Mouse (Mus musculus): ENCODE data around the gene Eprs.

The Eprs gene

DNA sequence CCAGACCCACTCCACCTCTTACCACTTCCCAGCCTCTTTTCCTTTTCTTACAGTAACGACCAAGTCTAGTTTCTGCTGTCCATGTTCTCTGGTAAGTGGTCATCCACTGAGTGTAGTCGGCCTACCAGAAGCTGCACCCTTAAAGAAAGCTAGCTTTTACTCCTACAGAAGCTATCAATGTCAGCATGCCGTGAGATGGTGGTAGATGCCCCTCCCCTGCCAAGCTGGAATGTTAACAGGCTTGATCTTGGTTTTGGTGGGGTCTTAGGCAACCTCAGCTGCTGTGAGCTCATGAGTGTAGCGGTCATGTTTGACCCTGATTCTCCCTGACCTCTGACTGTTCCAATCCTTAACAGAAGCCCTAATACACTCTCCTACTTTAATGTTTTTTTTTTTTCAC lies 4.6 kb upstream of the Eprs start:
- DNase-seq (ENCODE audit: low spot score) = no peak

DNA sequence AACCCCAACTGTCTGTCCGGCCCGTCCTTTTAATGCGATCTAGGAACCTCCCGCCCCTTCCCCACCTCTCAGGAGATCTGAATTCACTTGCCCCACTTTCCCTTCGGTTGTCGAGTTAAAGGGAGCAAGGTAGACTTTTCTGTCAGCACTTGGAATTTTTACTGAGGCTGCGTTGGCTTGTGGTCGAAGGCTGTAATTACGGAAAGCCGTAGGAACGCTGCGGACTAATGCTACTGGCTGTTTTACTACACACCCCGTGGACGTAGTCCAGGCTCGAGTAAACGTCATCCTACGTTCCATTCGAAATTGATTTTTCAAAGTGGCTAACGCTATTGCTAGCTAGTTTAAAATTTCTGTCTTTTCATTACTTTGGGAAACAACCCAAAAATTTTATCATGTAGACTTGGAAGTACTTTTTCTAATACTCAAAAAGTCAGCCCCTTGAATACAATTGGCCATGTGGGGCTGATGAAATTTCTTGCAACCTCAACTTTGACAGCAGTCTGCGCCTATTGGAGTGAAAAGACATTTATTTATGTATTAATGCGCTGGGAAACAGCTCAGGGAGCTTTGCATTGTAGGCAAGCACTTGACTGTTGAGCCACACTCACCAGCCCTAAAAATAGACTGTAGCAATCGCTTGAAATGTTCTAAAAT lies 810 bp downstream of the Eprs start:
- peak; percentile 52 for DNase-seq (ENCODE audit: low spot score)

DNA sequence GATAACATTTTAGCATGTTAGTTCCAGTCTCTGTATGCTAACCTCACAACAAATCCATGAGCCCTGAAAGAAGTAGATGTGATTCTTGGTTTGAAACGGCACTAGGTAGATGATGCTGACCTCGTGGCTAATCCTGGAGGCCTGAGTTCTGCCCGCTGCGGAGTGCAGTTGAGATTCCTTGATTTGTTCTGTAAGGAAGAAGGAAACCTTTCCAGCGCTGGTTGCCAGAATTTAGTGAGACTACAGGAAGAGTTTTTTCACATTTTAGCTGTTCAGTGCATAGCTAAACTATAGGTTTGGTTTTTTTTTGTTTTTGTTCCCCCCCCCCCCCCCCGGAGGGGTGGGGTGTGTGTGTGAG lies 1.3 kb downstream of the Eprs start:
- no peak for DNase-seq (ENCODE audit: low spot score)

DNA sequence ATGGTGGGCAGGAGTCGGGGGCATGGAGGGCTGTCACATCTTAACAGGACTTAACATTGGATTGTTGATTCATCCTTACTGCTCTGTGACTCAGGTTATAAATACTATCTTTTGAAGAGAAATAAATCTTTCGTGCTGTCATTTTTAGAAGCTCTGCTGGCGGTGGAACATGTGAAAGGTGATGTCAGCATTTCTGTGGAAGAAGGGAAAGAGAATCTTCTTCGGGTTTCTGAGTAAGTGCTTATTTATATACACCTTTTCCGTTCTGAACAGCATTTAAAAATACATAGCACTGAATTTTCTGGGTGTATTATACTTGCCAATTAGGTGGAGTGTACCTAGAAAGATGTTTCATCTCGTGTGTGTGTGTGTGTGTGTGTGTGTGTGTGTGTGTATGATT lies 4.5 kb downstream of the Eprs start:
- no peak for DNase-seq (ENCODE audit: low spot score)

DNA sequence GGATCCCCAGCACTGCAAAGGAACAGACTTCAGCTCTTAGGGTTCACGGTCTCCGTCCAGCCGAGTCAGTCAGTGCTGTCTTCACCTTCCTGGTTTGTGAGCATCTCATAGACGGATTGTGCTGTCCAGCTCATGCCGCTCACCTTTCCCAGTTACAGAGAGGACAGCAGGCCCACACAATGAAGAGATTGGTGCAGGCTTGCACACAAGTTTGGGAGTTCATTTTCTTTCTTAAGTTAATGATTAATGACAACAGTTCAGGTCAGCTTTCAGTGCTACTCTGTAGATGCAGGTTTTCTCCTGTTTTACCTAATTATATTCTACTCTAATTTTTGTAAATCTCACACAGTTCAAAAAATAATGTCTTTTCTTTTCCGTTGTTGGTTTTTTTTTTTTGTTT lies 7.1 kb downstream of the Eprs start:
- no peak for DNase-seq (ENCODE audit: low spot score)

DNA sequence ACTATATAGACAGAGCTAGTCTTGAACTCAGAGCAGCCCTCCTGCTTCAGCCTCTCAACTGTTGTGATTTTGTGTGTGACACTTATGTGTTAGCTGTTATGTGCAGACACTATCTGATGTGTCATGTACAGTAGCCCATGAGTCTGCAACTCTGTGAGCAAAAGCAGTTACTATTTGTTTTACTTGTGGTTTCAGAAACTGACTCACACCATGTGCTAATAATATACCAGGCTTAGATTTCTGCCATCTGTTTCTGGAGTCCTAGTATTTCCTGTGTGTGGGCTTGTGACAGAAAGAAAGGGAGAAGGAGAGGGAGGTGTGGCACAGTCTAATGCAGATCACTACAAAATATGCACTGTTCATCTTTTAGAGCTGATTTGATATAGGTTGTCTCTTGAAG lies 13.5 kb downstream of the Eprs start:
- peak; percentile 31 for DNase-seq (ENCODE audit: low spot score)

DNA sequence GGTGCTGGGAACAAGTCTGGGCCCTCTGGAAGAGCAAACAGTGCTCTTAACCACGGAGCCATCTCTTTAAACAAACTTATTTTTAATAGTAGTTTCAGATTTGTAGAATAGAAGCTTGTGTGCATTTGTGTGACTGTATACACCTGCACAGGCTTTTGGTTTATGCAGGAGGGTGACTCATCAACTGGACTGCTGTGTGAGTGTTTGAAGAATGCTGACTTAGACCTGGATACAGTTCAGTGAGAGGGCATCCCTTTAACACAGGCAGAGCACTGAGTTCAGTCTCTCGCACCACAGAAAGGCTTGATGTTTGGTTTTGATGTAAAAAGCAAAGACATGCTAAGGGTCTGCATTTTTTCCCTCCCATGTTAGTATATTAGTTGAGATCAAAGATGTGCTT lies 14.6 kb downstream of the Eprs start:
- no peak for DNase-seq (ENCODE audit: low spot score)

DNA sequence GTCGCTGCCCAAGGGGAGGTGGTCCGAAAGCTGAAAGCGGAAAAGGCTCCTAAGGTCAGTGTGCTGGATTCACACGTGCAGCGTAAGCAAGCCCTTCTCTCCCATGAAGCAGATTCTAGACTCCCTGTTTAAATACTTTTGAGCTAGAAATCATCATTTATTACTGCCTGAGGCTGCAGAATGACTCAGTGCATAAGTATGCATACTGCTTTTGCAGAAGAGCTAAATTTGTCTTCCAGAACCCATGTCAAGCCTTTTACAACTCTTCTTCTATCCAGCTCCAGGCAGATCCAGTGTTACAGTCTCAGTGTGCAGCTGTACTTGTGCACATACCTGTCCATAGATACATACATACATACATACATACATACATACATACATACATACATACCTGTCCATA lies 38.8 kb downstream of the Eprs start:
- no peak for DNase-seq (ENCODE audit: low spot score)

DNA sequence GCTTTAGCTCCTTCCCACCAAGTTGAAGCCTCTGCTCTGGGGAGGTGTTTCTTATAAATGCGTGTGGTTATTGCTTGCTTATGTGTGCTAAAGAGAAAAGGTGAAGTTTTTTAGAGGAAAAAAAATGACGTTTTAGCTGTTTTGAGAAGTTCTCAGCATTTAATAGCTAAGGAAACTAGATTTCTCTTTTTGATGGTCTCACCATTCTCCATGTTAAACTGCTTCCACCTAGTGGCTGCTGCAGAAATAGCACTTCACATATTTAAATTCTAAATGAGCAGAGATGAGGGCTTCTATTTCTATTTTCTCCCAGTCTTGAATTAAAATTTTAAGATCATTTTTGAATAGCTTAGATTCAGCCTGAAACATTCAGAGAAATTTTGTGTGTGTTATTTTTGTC lies 41.2 kb downstream of the Eprs start:
- peak; percentile 32 for DNase-seq (ENCODE audit: low spot score)

DNA sequence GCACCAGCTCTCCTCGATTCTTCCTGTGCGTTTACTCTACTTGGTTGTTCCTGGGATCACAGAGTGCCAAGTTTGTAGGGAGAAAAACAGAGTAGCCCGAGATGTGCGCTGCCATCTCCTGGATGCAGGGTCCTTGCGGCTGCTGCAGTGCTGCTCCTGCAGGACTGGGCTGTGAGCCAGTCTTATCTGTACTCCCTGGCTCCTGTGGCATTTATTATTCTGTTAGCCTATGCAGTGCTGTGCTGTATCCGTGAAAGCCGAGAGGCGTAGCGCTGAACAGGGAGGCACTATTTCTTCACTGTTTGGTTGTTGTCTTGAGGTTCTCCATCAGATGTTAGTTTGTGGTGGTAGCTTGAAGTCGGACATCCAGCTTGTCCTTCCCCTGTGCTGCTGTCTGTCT lies 43.1 kb downstream of the Eprs start:
- no peak for DNase-seq (ENCODE audit: low spot score)

DNA sequence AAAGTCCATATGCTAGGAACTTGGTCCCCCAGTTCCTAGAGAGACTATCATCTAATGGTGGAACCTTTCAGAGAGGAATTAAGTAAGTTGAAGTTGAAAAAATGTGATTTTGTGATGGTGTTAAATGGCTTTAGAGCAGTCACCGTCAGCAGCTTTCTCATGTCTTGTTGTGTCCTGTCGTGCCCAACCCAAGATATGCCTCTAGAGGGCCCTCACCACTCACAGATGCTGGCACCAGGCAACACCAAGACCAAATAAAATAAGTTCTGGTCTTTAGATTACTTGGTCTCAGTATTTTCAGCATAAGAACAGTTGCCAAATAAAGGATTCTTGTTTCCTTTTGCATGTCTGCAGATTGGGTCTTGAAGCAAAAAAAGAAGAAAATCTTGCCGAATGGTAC lies 47.0 kb downstream of the Eprs start:
- DNase-seq (ENCODE audit: low spot score) = no peak

DNA sequence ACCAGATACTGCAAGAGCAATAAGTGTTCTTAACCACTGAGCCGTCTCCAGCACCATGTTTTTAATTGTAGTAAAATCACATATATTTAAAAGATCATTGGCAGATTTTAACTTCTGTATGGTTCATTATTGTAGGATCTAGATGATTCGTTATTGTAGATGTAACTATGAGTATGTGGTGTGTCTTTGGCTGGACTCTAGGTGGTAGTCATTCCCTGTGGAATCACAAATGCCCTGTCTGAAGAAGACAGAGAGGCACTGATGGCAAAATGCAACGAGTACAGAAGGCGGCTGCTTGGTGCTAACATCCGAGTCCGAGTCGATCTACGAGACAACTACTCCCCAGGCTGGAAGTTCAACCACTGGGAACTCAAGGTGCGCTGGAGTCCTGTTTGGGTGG lies 55.2 kb downstream of the Eprs start:
- no peak for DNase-seq (ENCODE audit: low spot score)

DNA sequence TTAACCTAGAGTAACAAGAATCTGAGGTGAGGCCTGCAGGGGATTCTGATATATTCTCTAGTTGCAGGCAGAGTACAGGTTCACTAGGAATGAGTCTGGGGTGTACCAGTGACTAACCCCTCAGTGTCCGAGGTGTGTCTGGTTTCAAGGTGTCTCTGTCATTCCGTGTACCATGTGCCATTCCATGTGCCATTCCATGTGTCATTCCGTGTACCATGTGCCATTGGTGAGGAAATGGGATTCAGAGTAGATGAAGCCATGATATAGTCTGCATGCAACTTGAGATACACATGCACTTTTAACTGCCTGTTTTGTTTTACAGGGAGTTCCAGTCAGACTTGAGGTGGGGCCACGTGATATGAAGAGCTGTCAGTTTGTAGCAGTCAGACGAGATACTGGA lies 57.0 kb downstream of the Eprs start:
- no peak for DNase-seq (ENCODE audit: low spot score)

DNA sequence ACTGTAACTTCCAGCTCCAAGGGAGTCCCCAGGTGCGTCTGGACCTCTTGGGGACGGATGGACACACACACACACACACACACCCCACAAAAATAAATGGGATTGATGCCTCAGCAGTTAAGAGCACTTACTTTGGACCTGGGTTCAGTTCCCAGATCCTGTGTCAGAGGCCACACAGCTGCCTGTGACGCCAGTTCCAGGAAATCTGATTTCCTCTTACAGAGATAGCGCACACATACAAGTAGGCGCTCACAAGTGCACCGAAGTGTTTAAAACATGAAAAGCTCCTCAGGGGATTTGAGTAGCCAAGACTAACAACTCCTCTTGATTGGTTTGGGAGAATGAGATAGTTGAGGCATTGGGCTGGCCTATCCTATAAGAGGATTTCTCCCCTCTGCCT lies 57.9 kb downstream of the Eprs start:
- no peak for DNase-seq (ENCODE audit: low spot score)

DNA sequence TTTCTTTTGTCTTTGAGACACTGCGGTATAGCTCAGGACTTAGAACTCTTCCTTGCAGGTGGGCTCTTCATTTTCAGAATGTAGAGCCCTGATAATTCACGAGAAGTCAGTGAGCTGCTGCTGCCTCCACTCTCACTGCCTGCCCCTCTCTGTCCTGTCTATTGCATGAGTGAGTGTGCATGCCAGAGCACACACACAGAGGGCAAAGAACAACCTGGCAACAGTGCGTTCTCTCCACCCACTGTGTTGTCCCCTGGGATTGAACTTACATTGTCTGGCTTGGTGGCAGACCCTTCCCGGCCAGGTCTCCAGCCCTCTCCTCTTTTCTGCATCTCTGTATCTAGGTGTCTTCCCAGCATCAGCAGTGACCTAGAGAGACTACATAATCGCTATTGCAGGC lies 63.7 kb downstream of the Eprs start:
- no peak for DNase-seq (ENCODE audit: low spot score)

DNA sequence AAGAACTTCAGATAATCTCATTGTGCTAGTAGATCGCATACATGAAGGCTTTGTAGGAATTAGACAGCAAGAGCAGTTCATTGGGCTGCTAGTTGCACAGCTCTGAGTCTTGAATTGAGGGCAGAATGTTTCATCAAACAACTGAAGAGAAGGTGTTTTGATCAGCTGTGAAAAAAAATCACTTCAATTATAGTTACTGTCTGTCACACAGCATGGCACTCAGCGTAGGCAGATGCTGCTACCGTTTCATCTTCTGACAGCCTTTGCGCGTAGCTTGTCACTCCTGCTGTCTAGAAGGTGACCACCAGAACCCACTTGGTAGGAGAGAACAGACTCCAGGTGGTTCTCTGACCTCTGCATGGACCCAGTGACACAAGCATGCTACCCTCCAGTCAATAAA lies 67.6 kb downstream of the Eprs start:
- no peak for DNase-seq (ENCODE audit: low spot score)

DNA sequence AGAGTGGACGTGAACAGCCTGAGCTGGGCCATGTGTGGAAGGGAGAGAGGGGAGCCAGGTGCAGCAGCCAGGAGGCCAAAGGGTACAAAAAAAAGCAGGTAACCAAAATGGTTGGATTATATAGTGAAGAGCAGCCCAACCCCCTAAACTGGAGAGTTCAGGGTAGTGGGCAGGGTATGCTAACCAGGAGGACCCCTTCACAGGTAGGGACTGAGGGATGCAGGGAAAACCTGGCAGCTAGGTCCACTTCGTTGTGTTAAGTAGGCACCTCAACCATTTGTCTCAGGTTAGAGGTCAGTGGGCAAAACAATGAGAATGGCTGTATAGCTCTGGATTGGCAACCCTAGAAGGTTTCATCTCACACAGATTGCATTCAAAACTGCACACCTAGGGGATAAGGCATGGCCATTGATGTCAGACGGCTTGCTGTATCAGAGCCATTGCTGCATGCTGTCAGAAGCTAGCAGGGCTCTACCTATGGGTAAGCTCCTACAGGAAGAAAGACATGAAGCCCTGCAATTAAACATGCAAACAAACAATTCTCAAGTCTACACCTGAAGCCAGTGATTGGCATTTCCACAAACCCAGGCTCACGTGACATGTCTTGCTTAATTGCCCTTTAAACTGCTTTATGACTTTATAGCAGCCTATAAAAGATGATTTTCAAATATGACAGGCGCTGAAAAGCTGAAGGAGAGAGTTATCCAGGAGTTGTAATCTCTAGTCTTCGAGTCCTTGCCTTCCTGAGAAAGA lies 68.6 kb downstream of the Eprs start:
- DNase-seq (ENCODE audit: low spot score) = no peak

DNA sequence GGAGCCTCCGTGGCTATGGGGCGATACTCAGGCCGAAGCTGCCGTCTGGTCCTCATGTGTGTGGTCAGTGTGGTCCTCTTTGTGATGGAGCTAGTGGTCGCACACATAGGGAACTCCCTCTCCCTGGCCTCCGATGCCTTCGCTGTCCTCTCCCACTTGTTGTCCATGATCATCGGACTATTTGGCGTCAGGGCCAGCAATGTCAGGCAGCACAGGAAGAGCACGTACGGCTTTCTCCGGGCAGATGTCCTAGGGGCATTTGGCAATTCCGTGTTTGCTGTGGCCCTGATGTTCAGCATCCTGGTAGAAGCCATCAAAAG lies 69.1 kb downstream of the Eprs start:
- no peak for DNase-seq (ENCODE audit: low spot score)

DNA sequence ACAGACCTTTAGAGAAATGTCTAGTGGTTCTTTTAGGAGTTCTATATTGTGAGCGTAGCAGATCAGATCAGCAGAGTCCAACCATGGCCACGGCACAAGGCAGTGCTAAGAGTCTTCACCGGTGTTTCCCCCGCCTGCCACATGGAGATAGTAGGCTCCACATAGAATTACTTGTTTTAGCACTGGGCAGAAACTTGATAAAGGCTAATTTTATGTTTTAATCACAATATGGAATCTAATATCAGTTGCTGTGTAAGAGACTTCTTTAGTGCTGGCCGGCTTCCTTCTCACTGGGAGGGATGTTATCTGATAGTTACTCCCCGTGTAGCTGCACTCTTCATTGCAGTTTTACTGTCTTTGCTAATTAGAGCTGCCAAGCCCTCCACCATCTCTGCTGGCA lies 70.3 kb downstream of the Eprs start:
- no peak for DNase-seq (ENCODE audit: low spot score)

DNA sequence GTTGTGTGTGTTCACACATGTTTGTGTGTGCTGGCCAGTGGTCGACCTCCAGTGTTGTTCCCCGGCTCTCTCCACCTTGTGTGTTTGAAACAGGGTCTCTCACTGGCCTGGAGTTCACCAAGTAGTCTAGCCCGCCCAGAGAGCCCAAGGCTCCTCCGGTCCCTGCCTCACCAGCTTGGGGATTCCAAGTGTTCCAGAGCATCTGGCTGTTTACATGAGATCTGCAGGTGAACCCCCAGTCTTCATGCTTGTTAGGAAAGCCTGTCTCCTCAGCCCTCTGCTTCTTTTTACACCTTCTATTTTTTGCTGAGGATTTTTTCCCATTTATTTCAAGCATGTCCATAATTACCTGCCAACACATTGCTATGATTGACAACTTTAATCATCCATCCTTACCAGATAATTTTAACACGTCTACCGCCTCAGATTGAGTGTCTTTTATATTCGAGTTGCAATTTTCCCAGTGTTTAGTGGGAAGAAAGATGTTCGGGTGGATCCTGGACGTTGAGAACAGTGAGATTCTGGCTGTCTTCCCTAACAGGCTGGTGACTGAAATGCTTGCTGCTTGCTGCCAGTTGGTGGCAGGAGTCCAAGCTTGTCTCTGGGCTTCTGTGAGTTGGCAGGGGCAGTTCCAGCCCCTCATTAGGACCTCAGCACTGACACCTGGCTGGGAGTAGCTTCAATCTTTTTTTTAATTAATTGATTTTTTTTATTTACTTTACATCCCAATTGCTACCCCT lies 76.2 kb downstream of the Eprs start:
- peak; percentile 61 for DNase-seq (ENCODE audit: low spot score)

DNA sequence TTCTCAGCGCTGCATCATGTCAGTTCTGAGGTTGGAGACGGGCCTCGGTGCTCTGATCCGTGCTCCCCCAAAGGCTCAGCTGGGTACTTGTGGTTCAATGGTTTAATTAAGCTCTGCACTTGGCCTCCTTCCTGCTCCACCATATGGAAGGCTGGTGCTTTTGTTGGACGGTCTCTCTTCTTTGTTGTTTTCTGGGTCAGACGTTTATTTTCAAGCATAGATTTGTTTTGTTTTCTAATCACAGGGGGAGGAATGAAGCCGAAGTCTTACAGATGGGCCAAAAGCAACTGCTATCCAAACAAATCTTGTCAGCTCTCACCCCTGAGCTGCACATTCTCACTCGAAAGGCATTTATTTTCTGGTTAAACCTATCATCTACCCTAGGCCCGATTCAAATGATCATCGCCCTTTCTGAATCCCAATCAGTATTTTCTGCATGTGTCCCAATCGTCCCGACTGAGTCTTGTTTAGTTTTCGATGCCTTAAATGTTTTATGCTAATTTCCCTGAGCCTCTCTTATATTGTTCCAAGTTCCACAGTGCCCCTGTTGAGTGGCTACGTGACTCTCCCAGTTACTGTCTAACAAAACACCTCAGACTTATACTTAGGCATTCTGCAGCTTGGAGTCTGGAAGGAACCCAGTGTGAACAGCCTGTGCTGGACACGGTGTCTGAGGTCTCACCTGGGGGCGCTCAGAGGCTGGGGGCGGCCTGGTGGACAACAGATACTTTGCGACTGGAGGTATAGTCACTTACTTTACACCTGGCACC lies 79.0 kb downstream of the Eprs start:
- peak; percentile 14 for DNase-seq (ENCODE audit: low spot score)

DNA sequence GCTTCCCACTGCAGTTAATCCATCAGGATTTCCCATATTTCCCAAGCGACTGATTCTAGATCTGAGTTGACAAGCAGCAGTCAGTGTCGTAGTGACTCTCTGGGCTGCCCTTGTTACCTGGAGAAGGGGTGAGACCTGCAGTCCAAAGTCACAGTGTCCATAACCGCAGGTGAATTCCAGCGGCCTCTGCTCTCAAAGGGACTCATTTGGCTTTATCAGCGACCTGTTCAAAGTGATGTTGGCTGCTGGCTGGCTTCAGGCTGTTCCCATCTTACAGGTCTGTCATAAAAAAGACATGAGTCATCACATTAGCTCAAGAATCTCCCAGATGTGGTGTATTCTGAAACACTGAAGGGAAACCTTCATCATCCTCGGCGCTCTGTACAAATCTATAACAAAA lies 86.1 kb downstream of the Eprs start:
- DNase-seq (ENCODE audit: low spot score) = no peak

DNA sequence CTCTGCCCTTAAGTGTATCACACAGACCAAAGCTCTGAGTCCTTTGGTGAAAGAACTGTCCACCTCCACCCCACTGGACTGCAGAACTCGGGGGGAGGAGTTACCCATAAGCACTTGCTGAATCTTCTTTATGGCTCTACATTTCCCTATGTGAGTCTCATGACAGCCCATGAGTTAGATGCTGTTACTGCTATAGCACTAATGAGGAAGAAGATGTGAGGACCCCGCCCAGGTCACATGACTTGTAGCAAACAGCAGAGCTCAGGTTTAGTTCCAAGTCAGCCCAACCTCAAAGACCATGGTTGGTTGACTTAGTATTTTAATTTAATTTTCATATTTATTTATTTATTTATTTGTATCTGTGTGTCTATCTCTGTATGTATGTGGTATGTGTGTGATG lies 86.9 kb downstream of the Eprs start:
- no peak for DNase-seq (ENCODE audit: low spot score)
